Mouse (Mus musculus) gastrocnemius, postnatal 4 days (tissue): ENCODE data around the gene Gria1. TPM values are rescaled to one million over a fixed set of nuclear protein-coding genes. Genes with fewer than 3 reads are reported as not detected.

Experiments
- DNase-seq, 2 experiments: peaks; one replicate each; pipeline ENCODE4 v3.0.0; 2021 to 2022; ENCODE audit warnings: low spot score in 2 of 2, mixed read lengths in 2 of 2
- total RNA-seq, 2 experiments: library from RNA; stranded (reverse); gene quantifications; 2 replicates each; pipeline ENCODE4 v1.2.3; 2021

The Gria1 gene
- total RNA-seq, 2 experiments from 2014 or later: 0.20 to 0.21 TPM

GRCm38 (mm10) chr11:57274687-57275086 lies 263.5 kb downstream of the Gria1 start:
- no peak for DNase-seq

GRCm38 (mm10) chr11:57278056-57278455 lies 266.9 kb downstream of the Gria1 start:
- DNase-seq: no peak

DNA sequence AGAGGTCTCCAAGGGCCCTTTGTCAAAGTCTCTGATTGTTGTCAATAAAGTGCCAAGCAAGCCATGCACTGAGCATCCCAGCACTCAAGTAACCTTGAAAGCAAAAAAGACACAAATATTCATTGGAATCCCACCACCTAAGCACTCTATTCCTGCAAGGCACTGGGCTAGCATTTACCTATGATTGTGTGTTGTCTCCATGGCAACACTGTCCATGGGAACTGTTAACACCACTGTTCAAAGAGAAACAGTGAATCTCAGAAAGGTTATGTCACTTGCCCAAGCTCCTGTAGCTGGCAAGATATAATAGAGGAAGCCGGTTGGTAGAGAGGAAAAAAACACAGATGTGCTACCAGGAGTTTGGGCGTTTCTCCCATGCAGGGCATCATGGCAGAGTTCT lies 274.9 kb downstream of the Gria1 start:
- DNase-seq: no peak

- DNase-seq: no peak
Observed at GRCm38 (mm10) chr11:57297376-57297775, 286.2 kb downstream of the Gria1 start.

DNA sequence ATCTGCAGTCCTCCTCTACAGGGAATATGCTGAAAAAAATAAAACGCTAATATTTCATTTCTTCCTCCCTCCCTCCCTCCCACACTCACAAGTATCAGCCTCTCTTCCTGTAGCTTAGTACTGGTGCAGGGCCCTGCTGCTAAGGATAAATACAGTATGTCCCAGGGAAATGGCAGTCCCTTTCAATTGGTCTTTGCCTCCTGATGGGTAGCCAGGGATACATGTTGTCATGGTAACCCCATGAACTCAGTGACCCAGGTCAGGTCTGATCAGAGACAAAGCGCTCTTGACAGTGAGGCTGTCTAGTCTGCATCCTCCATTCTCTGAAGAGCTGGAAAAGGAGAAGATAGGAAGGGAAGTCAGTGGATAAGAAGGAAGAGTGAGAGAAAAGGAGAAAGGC lies 287.1 kb downstream of the Gria1 start:
- DNase-seq: no peak

DNA sequence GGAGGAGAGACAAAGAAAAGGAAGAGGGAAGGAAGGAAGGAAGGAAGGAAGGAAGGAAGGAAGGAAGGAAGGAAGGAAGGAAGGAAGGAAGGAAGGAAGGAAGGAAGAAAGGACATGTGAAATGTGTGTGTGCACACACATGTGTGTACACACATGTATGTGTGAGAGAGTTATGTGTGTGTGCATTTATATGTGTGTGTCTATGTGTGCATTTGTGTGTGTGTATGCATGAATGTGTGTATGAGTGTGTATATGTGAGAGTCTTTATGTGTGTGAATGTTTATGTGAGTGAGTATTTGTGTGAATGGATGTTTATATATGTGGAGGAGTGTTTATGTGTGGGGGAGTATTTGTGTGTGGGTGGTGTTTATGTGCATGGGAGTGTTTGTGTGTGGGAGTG lies 287.5 kb downstream of the Gria1 start:
- no peak for DNase-seq

GRCm38 (mm10) chr11:57303602-57304001 lies 292.4 kb downstream of the Gria1 start:
- no peak for DNase-seq

DNA sequence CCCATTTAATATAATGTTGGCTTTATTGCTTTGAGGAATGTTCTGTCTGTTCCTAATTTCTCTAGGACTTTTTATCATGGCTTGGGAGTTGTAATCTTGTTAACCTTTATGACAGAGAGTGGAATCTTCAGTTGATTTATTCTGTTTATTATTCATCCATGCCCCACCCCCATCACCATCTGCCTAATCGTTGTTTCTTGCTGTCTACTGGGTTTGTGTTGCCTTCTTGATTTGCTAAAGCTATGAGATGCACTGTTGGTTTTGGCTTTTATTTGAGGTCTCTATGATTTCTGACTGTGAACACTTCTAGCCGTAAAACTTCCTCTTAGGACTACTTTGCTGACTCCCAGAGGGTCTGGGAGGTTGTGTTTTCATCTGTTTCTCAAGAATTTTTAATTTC lies 294.9 kb downstream of the Gria1 start:
- DNase-seq: no peak

DNA sequence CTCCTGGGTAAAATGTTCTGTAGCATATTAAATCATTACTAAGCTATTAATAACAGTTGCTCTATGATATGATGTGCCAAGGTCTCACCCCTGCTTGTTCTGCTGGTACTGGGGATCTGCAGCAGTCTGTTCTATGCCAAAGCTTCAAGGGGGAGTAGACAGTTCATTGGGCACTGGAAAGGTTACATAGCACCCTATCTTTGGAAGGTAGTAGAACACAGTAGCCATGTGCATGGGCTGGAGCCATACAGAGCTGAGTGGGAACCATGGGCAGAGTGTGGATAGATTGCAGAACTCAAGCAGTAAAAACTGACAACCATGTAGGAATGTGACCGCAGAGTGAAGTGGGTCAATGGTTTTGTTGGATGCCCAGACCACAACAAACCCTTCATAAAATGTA lies 295.7 kb downstream of the Gria1 start:
- no peak for DNase-seq

DNA sequence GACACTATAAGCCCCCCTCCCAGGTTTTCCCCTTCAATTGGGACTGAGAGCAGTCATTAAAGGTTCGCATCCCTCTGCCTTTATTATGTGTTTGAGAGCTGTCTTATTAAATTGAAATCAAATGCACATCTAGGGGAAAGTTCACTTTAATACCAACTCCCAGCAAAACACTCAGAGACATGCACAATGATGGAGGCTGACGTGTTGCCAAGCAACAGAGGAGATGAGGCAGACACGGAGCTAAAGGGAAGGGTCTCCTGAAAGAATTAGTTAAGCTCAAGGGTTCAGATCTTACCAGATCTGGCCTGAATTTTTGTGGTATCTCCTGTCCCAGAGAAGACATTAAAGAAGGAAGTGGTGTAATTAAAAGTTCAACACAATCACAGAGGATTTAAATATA lies 305.9 kb downstream of the Gria1 start:
- DNase-seq: no peak

GRCm38 (mm10) chr11:57317478-57317877 lies 306.3 kb downstream of the Gria1 start:
- no peak for DNase-seq

- no peak for DNase-seq
Observed at GRCm38 (mm10) chr11:57319374-57319773, 308.2 kb downstream of the Gria1 start.

DNA sequence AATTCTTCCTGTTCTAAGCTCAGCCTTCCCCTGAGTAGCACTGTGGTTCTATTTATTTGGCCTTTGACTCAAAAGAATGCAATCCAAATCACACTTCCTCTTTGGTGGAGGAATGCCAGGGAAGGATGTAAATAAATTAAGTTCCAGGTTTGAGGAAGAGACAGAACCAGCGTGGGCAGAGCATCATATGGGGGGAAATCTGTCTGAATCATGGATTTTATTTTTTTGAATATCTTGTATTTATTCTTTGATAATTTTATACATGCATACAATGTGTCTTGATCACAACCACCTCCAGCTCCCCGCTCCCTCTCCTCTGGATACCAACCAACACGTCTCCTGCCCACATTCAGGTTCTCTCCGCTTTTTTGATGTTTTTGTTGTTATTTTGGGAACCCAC lies 312.9 kb downstream of the Gria1 start:
- DNase-seq: no peak
